ENCODE assay signal across 11 mouse cellular contexts in the genomic region with DNA sequence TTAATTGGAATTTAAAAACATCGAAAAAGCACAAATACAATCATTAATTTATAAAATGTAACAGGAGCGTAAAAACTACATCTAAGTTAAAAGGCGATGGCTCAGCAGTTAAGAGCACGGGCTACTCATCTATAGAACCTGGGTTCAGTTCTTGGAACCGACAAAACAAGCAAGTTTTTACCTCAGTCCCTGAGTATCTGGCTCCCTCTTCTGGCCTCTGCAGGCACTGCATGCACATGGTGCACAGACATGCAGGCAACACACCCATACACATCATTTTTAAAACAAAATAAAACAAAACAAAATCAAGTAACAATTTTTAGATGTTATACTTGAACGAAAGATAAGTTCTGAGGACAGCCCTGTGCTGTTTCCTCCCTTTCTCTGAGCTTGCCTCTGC.
A peak's percentile ranks its signal among the peaks of the same experiment; 100 is the strongest.
DNase-seq lines count a peak whose midpoint lies in the region; ATAC-seq and TF ChIP-seq lines count a peak whose summit lies in the region.
"Had no signal": no experiment of that assay in that cellular context is flagged by ENCODE, and none has a peak within 500 bp of the region (broad histone marks: within the 10 kb centered on the region; RNA-seq: fewer than 3 reads in every experiment).

No protein-coding gene starts in this region.

- no peak overlapping the region for H3K4me3 ChIP-seq in heart, adult 2 months
- H3K4me3 ChIP-seq in midbrain, embryonic 14.5 days (replicated peaks; ENCODE audit: low read depth, low read length), result no peak overlapping the region
- H3K4me3 ChIP-seq in midbrain, embryonic 13.5 days (replicated peaks), result no peak overlapping the region
- H3K4me3 ChIP-seq: erythroblast, embryonic 14.5 days; hindbrain, embryonic 13.5 days; liver, embryonic 13.5 days had no signal

- no peaks in the 10 kb centered on the region for H3K27me3 ChIP-seq in heart, adult 2 months (ENCODE audit: control insufficient read depth, insufficient read depth, low read length)
- no peaks in the 10 kb centered on the region for H3K27me3 ChIP-seq in midbrain, embryonic 14.5 days (ENCODE audit: control insufficient read depth, insufficient read depth, low read length)
- no peaks in the 10 kb centered on the region for H3K27me3 ChIP-seq in midbrain, embryonic 13.5 days
- H3K27me3 ChIP-seq: hindbrain, embryonic 13.5 days; liver, embryonic 13.5 days had no signal

- no peak overlapping the region for H3K27ac ChIP-seq in heart, adult 2 months
- no peak overlapping the region for H3K27ac ChIP-seq in midbrain, embryonic 14.5 days (replicated peaks; ENCODE audit: low read depth, low read length)
- H3K27ac ChIP-seq in midbrain, embryonic 13.5 days, result no peak overlapping the region
- H3K27ac ChIP-seq: hindbrain, embryonic 13.5 days; liver, embryonic 13.5 days had no signal

- 99% methylated on average over 6 of the region's 6 CpGs for WGBS in heart, adult 2 months
- 96% methylated on average over 6 of the region's 6 CpGs for WGBS in midbrain, embryonic 14.5 days
- over 99% methylated on average over 6 of the region's 6 CpGs for WGBS in midbrain, embryonic 13.5 days

- peaks cover 1% of the 10 kb centered on the region; the same call in 1 of the 2 replicates for H3K4me1 ChIP-seq in heart, adult 2 months (ENCODE audit: control insufficient read depth, insufficient read depth, low read length)
- no peaks in the 10 kb centered on the region for H3K4me1 ChIP-seq in midbrain, embryonic 14.5 days (ENCODE audit: control insufficient read depth, insufficient read depth, low read length)
- H3K4me1 ChIP-seq in midbrain, embryonic 13.5 days (replicated peaks), result no peaks in the 10 kb centered on the region
- H3K4me1 ChIP-seq: hindbrain, embryonic 13.5 days; liver, embryonic 13.5 days had no signal

- intact Hi-C loops in heart, adult 2 months (cut with DNase I), result no loop called here

- H3K9ac ChIP-seq in heart, adult 2 months (ENCODE audit: low read depth, low read length), result no peak overlapping the region
- H3K9ac ChIP-seq in midbrain, embryonic 14.5 days (replicated peaks; ENCODE audit: low read length), result no peak overlapping the region
- no peak overlapping the region for H3K9ac ChIP-seq in midbrain, embryonic 13.5 days (replicated peaks)
- H3K9ac ChIP-seq: hindbrain, embryonic 13.5 days; liver, embryonic 13.5 days had no signal

- DNase-seq in heart, adult 2 months, result no peak
- no peak for DNase-seq in heart, adult 9 months (ENCODE audit: low spot score in 2 of 2)
- DNase-seq in midbrain, embryonic 14.5 days, result peak; percentile 16
- DNase-seq in c-Kit-positive CD71-positive TER-119-positive erythroid progenitor cells, embryonic 14.5 days (ENCODE audit: low spot score), result peak; percentile 28
- peak; percentile 12 for DNase-seq in testis, postnatal 14 days (ENCODE audit: low spot score)
- DNase-seq in cerebellum, adult 8-10 months, result no peak
- DNase-seq in gastrocnemius, postnatal 4 days (ENCODE audit: low spot score in 2 of 2), result no peak
- DNase-seq: liver, embryonic 13.5 days had no signal

- no peak for TF ChIP-seq POLR2A in heart, adult 2 months (IDR thresholded peaks at IDR 0.05; ENCODE audit: insufficient read depth, low read depth, low read length)

- peaks cover 5% of the 10 kb centered on the region for H3K79me2 ChIP-seq in heart, adult 2 months (replicated peaks; ENCODE audit: control insufficient read depth, insufficient read depth, low read length)

- no peak for ATAC-seq in midbrain, embryonic 14.5 days (ENCODE audit: low FRiP score, low TSS enrichment)
- ATAC-seq in midbrain, embryonic 13.5 days, result no peak

- peak; percentile 69 for TF ChIP-seq CTCF in heart, adult 2 months (IDR thresholded peaks at IDR 0.05)

- H3K4me2 ChIP-seq in midbrain, embryonic 14.5 days (ENCODE audit: low read length), result no peak overlapping the region
- H3K4me2 ChIP-seq in midbrain, embryonic 13.5 days (replicated peaks), result no peak overlapping the region
- H3K4me2 ChIP-seq: hindbrain, embryonic 13.5 days; liver, embryonic 13.5 days had no signal

- H3K36me3 ChIP-seq in heart, adult 2 months (ENCODE audit: control insufficient read depth, insufficient read depth, low read length), result peaks cover 6% of the 10 kb centered on the region; the same call in 1 of the 2 replicates
- H3K36me3 ChIP-seq in midbrain, embryonic 14.5 days (ENCODE audit: control insufficient read depth, insufficient read depth, low read length), result no peaks in the 10 kb centered on the region
- H3K36me3 ChIP-seq in midbrain, embryonic 13.5 days, result peaks cover 5% of the 10 kb centered on the region; the same call in 1 of the 2 replicates
- H3K36me3 ChIP-seq: liver, embryonic 13.5 days had no signal

- no peaks in the 10 kb centered on the region for H3K9me3 ChIP-seq in midbrain, embryonic 14.5 days (ENCODE audit: control insufficient read depth, low read length)
- H3K9me3 ChIP-seq in midbrain, embryonic 13.5 days, result no peaks in the 10 kb centered on the region
- H3K9me3 ChIP-seq: hindbrain, embryonic 13.5 days; liver, embryonic 13.5 days had no signal

- TF ChIP-seq EP300 in heart, adult 2 months (IDR thresholded peaks at IDR 0.05; ENCODE audit: insufficient read depth, low read depth, low read length), result no peak

Comparison
In these comparisons a context has a peak if more than half of its experiments do, and no peak if none do; other contexts are left out.
1. DNase-seq: peak in midbrain, embryonic 14.5 days (single experiment), c-Kit-positive CD71-positive TER-119-positive erythroid progenitor cells, embryonic 14.5 days (single experiment) and testis, postnatal 14 days (single experiment); none in heart, adult 2 months (0 of 2), heart, adult 9 months (0 of 2), cerebellum, adult 8-10 months (single experiment) and gastrocnemius, postnatal 4 days (0 of 2).